Mouse (Mus musculus): ENCODE measurements at regions not wholly inside any gene's neighbourhood (a gene's known extent, or its start where the extent isn't known, plus 50 kb on each side); places are given as distances from the start of the nearest gene placed in this dataset.

DNA sequence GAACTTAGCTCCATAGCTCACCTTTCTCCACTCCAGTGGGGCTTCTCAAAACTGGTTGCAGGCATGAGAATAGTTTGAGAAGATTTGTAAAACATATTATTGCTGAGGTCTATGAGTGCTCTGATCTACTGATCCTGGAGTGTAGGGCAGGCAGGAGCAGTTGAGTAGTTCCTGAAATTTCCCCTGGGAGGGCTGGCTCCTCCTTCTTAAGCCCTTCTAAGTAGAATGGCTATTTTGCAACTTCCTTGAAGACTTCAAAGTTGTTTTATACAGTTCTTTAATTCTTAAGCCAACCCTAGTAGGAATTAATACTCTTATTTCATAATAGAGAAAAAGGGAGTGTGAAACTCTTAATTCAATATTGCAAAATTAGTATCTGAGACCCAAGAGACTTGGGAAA, 133.3 kb downstream of the Ptger3 start:
- H3K36me3 ChIP-seq = no peaks in the 10 kb centered on the region
- no peak overlapping the region for H3K4me2 ChIP-seq (replicated peaks)
- ATAC-seq (ENCODE audit: insufficient number of reproducible peaks, low FRiP score, low TSS enrichment, low read depth) = no peak
- H3K4me1 ChIP-seq = no peaks in the 10 kb centered on the region
- no peaks in the 10 kb centered on the region for H3K9me3 ChIP-seq (replicated peaks)
- H3K9ac ChIP-seq = no peak overlapping the region
- no peak overlapping the region for H3K4me3 ChIP-seq (replicated peaks)
- no peak overlapping the region for H3K27ac ChIP-seq (replicated peaks)
- H3K27me3 ChIP-seq = no peaks in the 10 kb centered on the region

DNA sequence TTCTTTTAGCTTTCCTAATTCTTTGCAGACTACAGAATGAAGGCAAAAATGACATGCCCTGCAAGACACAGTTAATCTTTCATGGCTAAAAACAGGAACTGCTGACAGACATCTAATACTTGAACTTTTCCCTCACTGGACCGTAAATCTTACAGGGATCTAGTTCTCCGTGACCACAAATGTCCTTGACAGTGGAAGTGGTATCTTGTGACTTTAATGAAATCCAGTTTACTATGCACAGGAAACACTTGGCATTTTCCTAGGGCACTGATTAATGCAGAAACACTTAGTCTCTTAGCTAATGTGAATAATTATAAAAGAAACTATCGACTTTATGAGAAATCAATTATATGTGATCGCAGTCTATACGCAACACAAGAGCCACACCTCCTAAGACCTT, 131.8 kb downstream of the Ptger3 start:
- Histone ChIP-seq H3K4me3 (replicated peaks) (no peak overlapping the region), H3K36me3 (no peaks in the 10 kb centered on the region), H3K4me2 (replicated peaks) (no peak overlapping the region), H3K9me3 (replicated peaks) (no peaks in the 10 kb centered on the region), H3K4me1 (no peaks in the 10 kb centered on the region), H3K9ac (no peak overlapping the region), H3K27ac (replicated peaks) (no peak overlapping the region), H3K27me3 (no peaks in the 10 kb centered on the region)
- ATAC-seq (ENCODE audit: insufficient number of reproducible peaks, low FRiP score, low TSS enrichment, low read depth) = no peak
- 68% methylated on average over 5 of the region's 5 CpGs for WGBS

DNA sequence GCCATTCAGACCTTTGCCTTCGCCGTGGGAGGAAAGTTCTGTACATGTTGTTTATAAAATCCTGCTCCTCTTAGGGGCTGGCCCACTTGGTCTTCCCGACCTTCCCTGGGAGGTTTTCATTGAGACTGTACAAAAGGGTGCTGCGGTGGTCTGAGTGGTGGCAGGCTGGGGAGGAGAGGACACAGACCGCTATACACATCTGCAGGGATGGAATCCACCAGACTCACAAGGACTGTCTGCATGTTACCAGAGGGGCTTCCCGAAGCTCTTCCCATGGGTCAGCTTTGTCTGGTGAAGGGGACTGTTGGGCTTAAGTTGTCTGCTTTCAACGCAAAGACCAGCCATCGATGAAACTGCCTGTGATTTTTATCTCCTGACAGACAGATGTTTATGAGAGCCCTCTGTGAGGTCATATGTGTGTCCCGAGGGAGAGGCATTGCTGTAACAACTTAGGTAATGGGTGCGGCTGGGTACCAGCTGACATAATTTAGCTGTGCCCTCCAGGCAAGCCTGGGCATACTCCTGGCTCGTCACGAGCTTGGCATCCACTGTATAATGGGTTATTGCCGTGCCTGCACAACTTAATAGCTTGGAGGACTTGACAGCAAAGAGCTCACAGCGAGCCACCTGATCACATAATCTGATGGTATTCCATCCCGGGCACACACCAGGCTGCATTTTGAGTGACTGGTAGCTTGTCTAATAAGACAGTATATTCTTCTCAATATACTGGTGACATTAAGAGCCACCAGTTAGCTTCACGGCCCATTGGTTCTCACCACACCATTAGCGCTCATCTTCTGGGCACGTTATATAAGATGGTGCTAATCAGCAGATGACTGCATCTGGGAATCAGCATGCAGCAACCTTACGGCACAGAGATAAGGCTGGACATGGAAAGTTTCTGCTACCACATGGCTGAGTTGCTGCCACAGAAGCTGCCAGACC, 128.7 kb downstream of the Ptger3 start:
- H3K9ac ChIP-seq = no peak overlapping the region
- H3K27ac ChIP-seq (replicated peaks) = no peak overlapping the region
- no peaks in the 10 kb centered on the region for H3K27me3 ChIP-seq
- no peaks in the 10 kb centered on the region for H3K9me3 ChIP-seq (replicated peaks)
- H3K36me3 ChIP-seq = no peaks in the 10 kb centered on the region
- 69% methylated on average over 19 of the region's 19 CpGs for WGBS
- no peak overlapping the region for H3K4me2 ChIP-seq (replicated peaks)
- no peaks in the 10 kb centered on the region for H3K4me1 ChIP-seq
- ATAC-seq (ENCODE audit: insufficient number of reproducible peaks, low FRiP score, low TSS enrichment, low read depth) = no peak
- no peak overlapping the region for H3K4me3 ChIP-seq (replicated peaks)
